Mouse (Mus musculus): Measurements from ENCODE around the gene Klhl2. TPM values are rescaled to one million over a fixed set of nuclear protein-coding genes. Genes with fewer than 3 reads are reported as not detected.

The Klhl2 gene
- polyA plus RNA-seq, 1 experiment from 2014 or later = 20.2 TPM

DNA sequence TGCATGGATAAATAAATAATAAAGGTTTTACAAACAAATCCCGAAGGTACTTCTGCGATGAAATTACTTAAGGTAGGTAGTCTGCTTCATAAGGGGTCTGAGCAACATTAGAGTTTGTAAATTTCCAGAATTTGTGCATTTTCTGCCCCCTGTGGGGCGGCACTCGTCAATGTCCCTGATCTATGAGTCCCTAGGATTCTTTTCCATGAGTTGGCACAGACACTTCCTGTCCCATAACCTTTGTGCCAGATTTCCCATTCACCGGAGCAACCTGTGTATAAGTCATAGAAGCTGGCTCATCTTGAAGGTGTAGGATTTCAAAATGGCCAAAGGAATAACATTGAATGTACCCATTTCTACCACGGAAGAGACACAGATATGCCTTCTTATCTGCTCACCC lies 159.5 kb downstream of the Klhl2 start:
- DNase-seq (ENCODE audit: low spot score) (no peak), ATAC-seq (ENCODE audit: insufficient read depth, low FRiP score, low TSS enrichment) (no peak)
- 81% methylated on average over 6 of the region's 6 CpGs for WGBS
- Histone ChIP-seq H3K9ac (ENCODE audit: low read length) (no peak overlapping the region), H3K4me2 (ENCODE audit: low read depth) (no peak overlapping the region), H3K27me3 (ENCODE audit: control insufficient read depth, insufficient read depth, low read length) (no peaks in the 10 kb centered on the region), H3K4me1 (ENCODE audit: control insufficient read depth, insufficient read depth, low read length) (0 out of 2 replicates have a peak, but pooled peaks cover 2% of the 10 kb centered on the region), H3K9me3 (ENCODE audit: control insufficient read depth, low read length) (no peaks in the 10 kb centered on the region), H3K4me3 (ENCODE audit: low read depth, low read length) (no peak overlapping the region), H3K36me3 (ENCODE audit: control insufficient read depth, insufficient read depth, low read length) (no peaks in the 10 kb centered on the region), H3K27ac (ENCODE audit: low read depth, low read length) (no peak overlapping the region)

Other genes with a start within 250 kb of the Klhl2 start
- gene Cpe, start 157.0 kb downstream of the Klhl2 start, polyA plus RNA-seq (2014; fragmentation: Nextera tagmentation; extraction: Ambion mirVana) = 249 and 271 TPM in 2 replicates
- gene Msmo1, start 116.2 kb downstream of the Klhl2 start, polyA plus RNA-seq (2014; fragmentation: Nextera tagmentation; extraction: Ambion mirVana) = 186 and 195 TPM in 2 replicates
- gene Tmem192, start 97.2 kb upstream of the Klhl2 start, polyA plus RNA-seq (2014; fragmentation: Nextera tagmentation; extraction: Ambion mirVana) = 19.4 and 21.8 TPM in 2 replicates
- gene Trim75, start 137.8 kb upstream of the Klhl2 start, polyA plus RNA-seq (2014; fragmentation: Nextera tagmentation; extraction: Ambion mirVana) = not detected in 2 replicates
- gene Trim61, start 168.5 kb upstream of the Klhl2 start, polyA plus RNA-seq (2014; fragmentation: Nextera tagmentation; extraction: Ambion mirVana) = 0.15 TPM in 1 of 2 replicates, not detected in the other
- not detected in 2 replicates for gene Trim60, start 168.6 kb upstream of the Klhl2 start, polyA plus RNA-seq (2014; fragmentation: Nextera tagmentation; extraction: Ambion mirVana)
- gene Apela, start 187.3 kb upstream of the Klhl2 start, polyA plus RNA-seq (2014; fragmentation: Nextera tagmentation; extraction: Ambion mirVana) = 9.3 and 10.3 TPM in 2 replicates
- gene Gm10663, start 225.0 kb upstream of the Klhl2 start, polyA plus RNA-seq (2014; fragmentation: Nextera tagmentation; extraction: Ambion mirVana) = not detected in 2 replicates

Data from neural tube, embryonic 11.5 days (tissue).